Mouse (Mus musculus): ENCODE measurements around the gene Myh10. TPM values are rescaled to one million over a fixed set of nuclear protein-coding genes. Genes with fewer than 3 reads are reported as not detected.
A peak's percentile ranks its signal among the peaks of the same experiment; 100 is the strongest.

Myh10 gene
- total and polyA plus RNA-seq, 3 experiments = 0.38 to 2.7 (median 0.62) TPM

DNA sequence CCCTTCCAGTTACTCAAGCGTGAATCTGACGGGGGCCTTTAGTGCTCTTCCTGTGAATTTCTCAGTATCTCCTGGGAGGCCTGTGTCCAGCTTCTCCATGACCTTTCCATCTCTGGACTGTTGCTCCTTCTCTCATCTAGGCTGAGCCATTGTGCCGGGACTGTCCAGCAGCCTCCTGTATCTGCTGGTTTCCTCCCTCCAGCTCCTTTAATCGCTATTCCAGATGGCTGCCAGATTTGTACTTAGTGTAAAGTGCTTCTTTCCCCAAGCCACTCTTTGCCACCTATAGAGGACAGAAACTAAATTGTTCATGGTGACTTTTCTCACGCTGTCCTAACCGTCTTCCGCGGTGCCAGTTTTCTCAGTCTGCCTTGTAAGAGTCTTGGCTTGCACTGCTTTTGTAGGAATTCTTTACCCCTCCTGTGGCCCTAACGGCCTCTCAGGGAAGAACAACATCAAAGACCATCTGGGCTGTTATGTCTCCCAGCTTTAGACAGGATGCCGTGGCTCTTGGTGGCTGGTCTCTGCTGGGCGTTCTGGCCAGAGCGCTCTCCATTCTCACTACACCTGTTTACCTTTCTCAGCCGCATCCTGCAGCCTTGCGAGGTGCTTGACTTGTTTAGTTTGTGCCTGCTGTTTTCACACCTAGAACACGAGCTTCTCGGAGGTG is 25.9 kb downstream of the Myh10 start:
- H3K4me2 ChIP-seq (ENCODE audit: insufficient read depth, low read depth, poor library complexity, severe bottlenecking) = no peak overlapping the region
- dilution Hi-C loops (cut with MboI; ENCODE audit: extremely low pct_ligation_motif_present, extremely low pct_unique_long_range_greater_than_20kb, low sequenced_read_pairs) (no loop called here), in situ Hi-C loops (cut with MboI; ENCODE audit: low pct_ligation_motif_present, low pct_unique_long_range_greater_than_20kb, low sequenced_read_pairs) (no loop called here)
- H3K4me3 ChIP-seq (replicated peaks in 1 of 3; ENCODE audit: low read depth in 2 of 3, low read length in 2 of 3, poor library complexity in 1 of 3) = no peak overlapping the region
- no peaks in the 10 kb centered on the region for H3K36me3 ChIP-seq (replicated peaks in 1 of 2; ENCODE audit: control insufficient read depth in 1 of 2, insufficient read depth in 1 of 2, low read length in 1 of 2)
- no peaks in the 10 kb centered on the region for H3K79me2 ChIP-seq (replicated peaks; ENCODE audit: control insufficient read depth, extremely low read depth, insufficient read depth, poor library complexity, severe bottlenecking)
- no peaks in the 10 kb centered on the region for H3K27me3 ChIP-seq (replicated peaks)
- H3K27ac ChIP-seq (ENCODE audit: insufficient read depth, low read depth) = no peak overlapping the region
- no peak for DNase-seq (ENCODE audit: extremely low read depth)
- no peak overlapping the region for H3K9ac ChIP-seq (ENCODE audit: insufficient read depth, low read depth)
- no peaks in the 10 kb centered on the region for H3K9me3 ChIP-seq (replicated peaks; ENCODE audit: low read length)
- TF ChIP-seq GABPA (IDR thresholded peaks at IDR 0.05; ENCODE audit: insufficient replicate concordance, low read depth, low read length) = no peak
- no peak for TF ChIP-seq JUND (conservative IDR thresholded peaks at IDR 0.05; ENCODE audit: low read depth, low read length)
- TF ChIP-seq MEF2A (IDR thresholded peaks at IDR 0.05; ENCODE audit: borderline replicate concordance, low read depth, low read length) = no peak
- no peak for TF ChIP-seq ZC3H11A (IDR thresholded peaks at IDR 0.05; ENCODE audit: low read depth, low read length)
- TF ChIP-seq HCFC1 (IDR thresholded peaks at IDR 0.05; ENCODE audit: low read depth, low read length) = no peak
- no peak for TF ChIP-seq JUN (IDR thresholded peaks at IDR 0.05; ENCODE audit: insufficient read depth, low read depth, low read length)
- no peak for TF ChIP-seq TCF12 (IDR thresholded peaks at IDR 0.05; ENCODE audit: low read depth, low read length)
- TF ChIP-seq KAT2A (IDR thresholded peaks at IDR 0.05; ENCODE audit: insufficient replicate concordance, low read length) = no peak
- no peak for TF ChIP-seq MAFK (IDR thresholded peaks at IDR 0.05; ENCODE audit: insufficient replicate concordance, low read length)
- TF ChIP-seq IRF4 (IDR thresholded peaks at IDR 0.05; ENCODE audit: low read depth, low read length) = no peak
- TF ChIP-seq CHD1 (IDR thresholded peaks at IDR 0.05; ENCODE audit: low read depth, low read length) = no peak
- peaks cover 4 to 27% of the 10 kb centered on the region in 2 experiments; a peak in 3 of 4 replicates for H3K4me1 ChIP-seq (ENCODE audit: control insufficient read depth in 1 of 2, insufficient read depth in 2 of 2)

GRCm38 (mm10) chr11:68719096-68719648 is 27.8 kb downstream of the Myh10 start:
- peak; percentile 88 for DNase-seq (ENCODE audit: extremely low read depth)
- in situ Hi-C loops (cut with MboI; ENCODE audit: low pct_ligation_motif_present, low pct_unique_long_range_greater_than_20kb, low sequenced_read_pairs) = no loop called here
- TF ChIP-seq MXI1 (IDR thresholded peaks at IDR 0.05; ENCODE audit: low read depth, low read length) = peak; percentile 29; the same call in 1 of the 2 replicates
- TF ChIP-seq EP300 (IDR thresholded peaks at IDR 0.05; ENCODE audit: low read length) = peak; percentile 77
- 0 out of 2 replicates have a peak, but pooled peaks have one; percentile 29 for TF ChIP-seq MAFK (IDR thresholded peaks at IDR 0.05; ENCODE audit: insufficient replicate concordance, low read length)
- TF ChIP-seq MEF2A (IDR thresholded peaks at IDR 0.05; ENCODE audit: borderline replicate concordance, low read depth, low read length) = peak; percentile 42; the same call in 1 of the 2 replicates
- peak; percentile 68; the same call in 1 of the 2 replicates for TF ChIP-seq MAX (IDR thresholded peaks at IDR 0.05; ENCODE audit: low read length)
- peak; percentile 82 for TF ChIP-seq ETS1 (conservative IDR thresholded peaks at IDR 0.05; ENCODE audit: low read depth, low read length)
- peak; percentile 51 for TF ChIP-seq BHLHE40 (IDR thresholded peaks at IDR 0.05; ENCODE audit: low read depth, low read length)
- no peak for TF ChIP-seq NRF1 (IDR thresholded peaks at IDR 0.05; ENCODE audit: low read depth, low read length)
- TF ChIP-seq KAT2A (IDR thresholded peaks at IDR 0.05; ENCODE audit: insufficient replicate concordance, low read length) = 0 out of 2 replicates have a peak, but pooled peaks have one; percentile 59
- no peak for TF ChIP-seq USF1 (IDR thresholded peaks at IDR 0.05; ENCODE audit: low read depth, low read length)
- peak; percentile 53; the same call in 1 of the 2 replicates for TF ChIP-seq TCF12 (IDR thresholded peaks at IDR 0.05; ENCODE audit: low read depth, low read length)
- TF ChIP-seq JUND (conservative IDR thresholded peaks at IDR 0.05; ENCODE audit: low read depth, low read length) = no peak
- peak; percentile 67; the same call in 1 of the 2 replicates for TF ChIP-seq SIN3A (IDR thresholded peaks at IDR 0.05; ENCODE audit: low read length)

More at GRCm38 (mm10) chr11:68719096-68719648, 27.8 kb downstream of the Myh10 start:
- Histone ChIP-seq H3K4me2 (ENCODE audit: insufficient read depth, low read depth, poor library complexity, severe bottlenecking) (no peak overlapping the region; the same call in 1 of the 2 replicates), H3K4me3 (replicated peaks in 1 of 3; ENCODE audit: low read depth in 2 of 3, low read length in 2 of 3, poor library complexity in 1 of 3) (no peak overlapping the region), H3K79me2 (replicated peaks; ENCODE audit: control insufficient read depth, extremely low read depth, insufficient read depth, poor library complexity, severe bottlenecking) (no peaks in the 10 kb centered on the region), H3K9ac (ENCODE audit: insufficient read depth, low read depth) (no peak overlapping the region), H3K27me3 (replicated peaks) (no peaks in the 10 kb centered on the region), H3K9me3 (replicated peaks; ENCODE audit: low read length) (no peaks in the 10 kb centered on the region), H3K27ac (ENCODE audit: insufficient read depth, low read depth) (no peak overlapping the region), H3K4me1 (ENCODE audit: control insufficient read depth in 1 of 2, insufficient read depth in 2 of 2) (peaks cover 4 to 27% of the 10 kb centered on the region in 2 experiments; a peak in 3 of 4 replicates), H3K36me3 (replicated peaks in 1 of 2; ENCODE audit: control insufficient read depth in 1 of 2, insufficient read depth in 1 of 2, low read length in 1 of 2) (no peaks in the 10 kb centered on the region)
- dilution Hi-C loops (cut with MboI; ENCODE audit: extremely low pct_ligation_motif_present, extremely low pct_unique_long_range_greater_than_20kb, low sequenced_read_pairs) = no loop called here
